Mouse (Mus musculus): ENCODE results near the gene Adad2. TPM values are rescaled to one million over a fixed set of nuclear protein-coding genes. Genes with fewer than 3 reads are reported as not detected.

The Adad2 gene
- polyA plus RNA-seq, 1 experiment from 2014 or later: 0.31 TPM

GRCm38 (mm10) chr8:119632909-119633308, 20.4 kb downstream of the Adad2 start:
- no peak overlapping the region for H3K4me2 ChIP-seq
- no peak for ATAC-seq (replicated peaks)
- H3K4me3 ChIP-seq: no peak overlapping the region
- peaks cover 14% of the 10 kb centered on the region for H3K4me1 ChIP-seq
- 0 out of 2 replicates have a peak, but pooled peaks cover 12% of the 10 kb centered on the region for H3K27me3 ChIP-seq (replicated peaks)
- no peak overlapping the region for H3K9ac ChIP-seq
- H3K27ac ChIP-seq: no peak overlapping the region
- H3K9me3 ChIP-seq: no peaks in the 10 kb centered on the region
- H3K36me3 ChIP-seq (replicated peaks): no peaks in the 10 kb centered on the region
- WGBS: 54% methylated on average over 29 of the region's 29 CpGs

- Histone ChIP-seq H3K9ac (no peak overlapping the region), H3K4me1 (peaks cover 14% of the 10 kb centered on the region), H3K27me3 (replicated peaks) (0 out of 2 replicates have a peak, but pooled peaks cover 12% of the 10 kb centered on the region), H3K27ac (no peak overlapping the region), H3K36me3 (replicated peaks) (no peaks in the 10 kb centered on the region), H3K9me3 (no peaks in the 10 kb centered on the region), H3K4me3 (no peak overlapping the region), H3K4me2 (no peak overlapping the region)
- WGBS: 11% methylated on average over 14 of the region's 14 CpGs
- no peak for ATAC-seq (replicated peaks)
Observed at GRCm38 (mm10) chr8:119634616-119635336, 22.2 kb downstream of the Adad2 start.

GRCm38 (mm10) chr8:119635378-119635777, 22.8 kb downstream of the Adad2 start, which contains the start of gene Kcng4:
Gene Kcng4 (minus strand): TSS chr8:119635680.
- 0 out of 2 replicates have a peak, but pooled peaks cover 12% of the 10 kb centered on the region for H3K27me3 ChIP-seq (replicated peaks)
- no peaks in the 10 kb centered on the region for H3K36me3 ChIP-seq (replicated peaks)
- no peaks in the 10 kb centered on the region for H3K9me3 ChIP-seq
- ATAC-seq (replicated peaks): no peak
- H3K4me3 ChIP-seq: no peak within 1 kb of the TSS
- WGBS: 25% methylated on average over 6 of the region's 6 CpGs
- no peak within 1 kb of the TSS for H3K27ac ChIP-seq
- no peak within 1 kb of the TSS for H3K4me2 ChIP-seq
- H3K9ac ChIP-seq: peak within 1 kb of the TSS; percentile 16; the same call in 1 of the 2 replicates
- H3K4me1 ChIP-seq: peaks cover 14% of the 10 kb centered on the region

GRCm38 (mm10) chr8:119635958-119636357, 23.4 kb downstream of the Adad2 start:
- Histone ChIP-seq H3K4me1 (peaks cover 12% of the 10 kb centered on the region), H3K4me3 (no peak overlapping the region), H3K27ac (no peak overlapping the region), H3K9ac (peak overlapping the region; percentile 16; the same call in 1 of the 2 replicates), H3K9me3 (no peaks in the 10 kb centered on the region), H3K36me3 (replicated peaks) (no peaks in the 10 kb centered on the region), H3K27me3 (replicated peaks) (0 out of 2 replicates have a peak, but pooled peaks cover 12% of the 10 kb centered on the region), H3K4me2 (no peak overlapping the region)
- WGBS: 52% methylated on average over 2 of the region's 2 CpGs
- no peak for ATAC-seq (replicated peaks)

- H3K36me3 ChIP-seq (replicated peaks): no peaks in the 10 kb centered on the region
- peaks cover 9% of the 10 kb centered on the region for H3K4me1 ChIP-seq
- H3K27ac ChIP-seq: no peak overlapping the region
- H3K27me3 ChIP-seq (replicated peaks): 0 out of 2 replicates have a peak, but pooled peaks cover 12% of the 10 kb centered on the region
- 65% methylated on average over 7 of the region's 7 CpGs for WGBS
- no peak overlapping the region for H3K4me2 ChIP-seq
- no peak overlapping the region for H3K4me3 ChIP-seq
- H3K9ac ChIP-seq: no peak overlapping the region
- H3K9me3 ChIP-seq: no peaks in the 10 kb centered on the region
- no peak for ATAC-seq (replicated peaks)
Observed at GRCm38 (mm10) chr8:119636766-119637165, 24.2 kb downstream of the Adad2 start.

- Histone ChIP-seq H3K9me3 (no peaks in the 10 kb centered on the region), H3K4me1 (peaks cover 9% of the 10 kb centered on the region), H3K4me3 (no peak overlapping the region), H3K9ac (no peak overlapping the region), H3K27me3 (replicated peaks) (0 out of 2 replicates have a peak, but pooled peaks cover 12% of the 10 kb centered on the region), H3K4me2 (no peak overlapping the region), H3K27ac (no peak overlapping the region), H3K36me3 (replicated peaks) (no peaks in the 10 kb centered on the region)
- 87% methylated on average over 4 of the region's 4 CpGs for WGBS
- no peak for ATAC-seq (replicated peaks)
Observed at GRCm38 (mm10) chr8:119637381-119637780, 24.8 kb downstream of the Adad2 start.

GRCm38 (mm10) chr8:119638261-119638660, 25.7 kb downstream of the Adad2 start:
- 75% methylated on average over 6 of the region's 6 CpGs for WGBS
- H3K4me3 ChIP-seq: no peak overlapping the region
- H3K4me2 ChIP-seq: no peak overlapping the region
- H3K27me3 ChIP-seq (replicated peaks): 0 out of 2 replicates have a peak, but pooled peaks cover 12% of the 10 kb centered on the region
- H3K9ac ChIP-seq: no peak overlapping the region
- no peak for ATAC-seq (replicated peaks)
- no peaks in the 10 kb centered on the region for H3K9me3 ChIP-seq
- H3K27ac ChIP-seq: no peak overlapping the region
- no peaks in the 10 kb centered on the region for H3K36me3 ChIP-seq (replicated peaks)
- H3K4me1 ChIP-seq: peaks cover 9% of the 10 kb centered on the region

- no peak for ATAC-seq (replicated peaks)
- no peaks in the 10 kb centered on the region for H3K9me3 ChIP-seq
- 0 out of 2 replicates have a peak, but pooled peaks cover 3% of the 10 kb centered on the region for H3K27me3 ChIP-seq (replicated peaks)
- no peak overlapping the region for H3K4me3 ChIP-seq
- no peaks in the 10 kb centered on the region for H3K36me3 ChIP-seq (replicated peaks)
- 69% methylated on average over 7 of the region's 7 CpGs for WGBS
- no peak overlapping the region for H3K27ac ChIP-seq
- no peak overlapping the region for H3K4me2 ChIP-seq
- no peak overlapping the region for H3K9ac ChIP-seq
- peaks cover 15% of the 10 kb centered on the region for H3K4me1 ChIP-seq
Observed at GRCm38 (mm10) chr8:119639798-119640197, 27.3 kb downstream of the Adad2 start.

GRCm38 (mm10) chr8:119641058-119641457, 28.5 kb downstream of the Adad2 start:
- no peaks in the 10 kb centered on the region for H3K9me3 ChIP-seq
- peaks cover 17% of the 10 kb centered on the region for H3K4me1 ChIP-seq
- H3K9ac ChIP-seq: no peak overlapping the region
- no peaks in the 10 kb centered on the region for H3K36me3 ChIP-seq (replicated peaks)
- WGBS: 86% methylated on average over 5 of the region's 5 CpGs
- H3K4me2 ChIP-seq: no peak overlapping the region
- no peaks in the 10 kb centered on the region for H3K27me3 ChIP-seq (replicated peaks)
- H3K4me3 ChIP-seq: no peak overlapping the region
- no peak for ATAC-seq (replicated peaks)
- no peak overlapping the region for H3K27ac ChIP-seq

- no peak for ATAC-seq (replicated peaks)
- Histone ChIP-seq H3K27me3 (replicated peaks) (no peaks in the 10 kb centered on the region), H3K4me2 (no peak overlapping the region), H3K36me3 (replicated peaks) (no peaks in the 10 kb centered on the region), H3K9ac (no peak overlapping the region), H3K27ac (no peak overlapping the region), H3K9me3 (no peaks in the 10 kb centered on the region), H3K4me3 (no peak overlapping the region), H3K4me1 (peaks cover 17% of the 10 kb centered on the region)
- 88% methylated on average over 1 of the region's 1 CpGs for WGBS
Observed at GRCm38 (mm10) chr8:119642960-119643359, 30.4 kb downstream of the Adad2 start.

- Histone ChIP-seq H3K4me1 (peaks cover 17% of the 10 kb centered on the region), H3K9me3 (no peaks in the 10 kb centered on the region), H3K9ac (no peak overlapping the region), H3K27ac (peak overlapping the region; percentile 70), H3K36me3 (replicated peaks) (no peaks in the 10 kb centered on the region), H3K4me2 (no peak overlapping the region), H3K4me3 (no peak overlapping the region), H3K27me3 (replicated peaks) (no peaks in the 10 kb centered on the region)
- peak; percentile 65; the same call in 1 of the 2 replicates for ATAC-seq (replicated peaks)
- 61% methylated on average over 17 of the region's 17 CpGs for WGBS
Observed at GRCm38 (mm10) chr8:119644429-119644960, 31.9 kb downstream of the Adad2 start.

- no peaks in the 10 kb centered on the region for H3K36me3 ChIP-seq (replicated peaks)
- H3K9ac ChIP-seq: no peak overlapping the region
- peaks cover 17% of the 10 kb centered on the region for H3K4me1 ChIP-seq
- no peak overlapping the region for H3K4me2 ChIP-seq
- WGBS: 38% methylated on average over 18 of the region's 18 CpGs
- H3K4me3 ChIP-seq: no peak overlapping the region
- H3K27ac ChIP-seq: peak overlapping the region; percentile 70
- H3K9me3 ChIP-seq: no peaks in the 10 kb centered on the region
- no peaks in the 10 kb centered on the region for H3K27me3 ChIP-seq (replicated peaks)
- ATAC-seq (replicated peaks): peak; percentile 70
Observed at GRCm38 (mm10) chr8:119644981-119645597, 32.5 kb downstream of the Adad2 start.

All from midbrain, embryonic 15.5 days (tissue).